Mouse (Mus musculus) kidney, adult 2 months (tissue): Measurements from ENCODE around the gene Rpia. TPM values are rescaled to one million over a fixed set of nuclear protein-coding genes. Genes with fewer than 3 reads are reported as not detected.
"Not testable (repeated sequence)": the region's sequence is repeated elsewhere in the genome, so short reads cannot be mapped to it uniquely, and the experiment has no call there.

Source experiments
- DNase-seq: peaks from one replicate; pipeline ENCODE4 v3.0.0; 2021
- H3K27ac ChIP-seq: fragments of 200-500 bp; 2 replicates; pipeline ENCODE4 v1.5.1; 2012; ENCODE audit warnings: low read depth, low read length, control low read depth, inconsistent platforms; ENCODE audit not compliant: insufficient read depth
- H3K27me3 ChIP-seq: fragments of 200-500 bp; replicated peaks from 2 replicates; pipeline ENCODE4 v1.6.1; 2012; ENCODE audit warnings: mild to moderate bottlenecking, moderate library complexity, low read length, inconsistent platforms; ENCODE audit not compliant: control insufficient read depth, insufficient read depth
- H3K36me3 ChIP-seq: fragments of 200-500 bp; 2 replicates; pipeline ENCODE4 v1.6.1; 2012; ENCODE audit warnings: mild to moderate bottlenecking, moderate library complexity, low read length, inconsistent platforms; ENCODE audit not compliant: control insufficient read depth, insufficient read depth
- H3K4me1 ChIP-seq: fragments of 200-500 bp; 2 replicates; pipeline ENCODE4 v1.6.1; 2011; ENCODE audit warnings: low read length; ENCODE audit not compliant: control insufficient read depth, insufficient read depth
- H3K4me3 ChIP-seq: fragments of 200-500 bp; 2 replicates; pipeline ENCODE4 v1.5.1; 2011; ENCODE audit warnings: mild to moderate bottlenecking, low read depth, low read length, control low read depth; ENCODE audit not compliant: insufficient read depth
- CTCF ChIP-seq: fragments of 200-500 bp; conservative IDR thresholded peaks from 2 replicates; pipeline ENCODE4 v1.5.1; 2011; ENCODE audit warnings: low read depth, mild to moderate bottlenecking, control low read depth, low read length, moderate library complexity, mixed read lengths; ENCODE audit not compliant: insufficient read depth, insufficient read length
- POLR2A ChIP-seq: fragments of 200-500 bp; IDR thresholded peaks from one replicate; pipeline ENCODE4 v1.6.1; 2011; ENCODE audit warnings: low read depth, low read length, control low read depth
- WGBS: fragments of 180-500 bp; shearing (Covaris S2); methylation state at CpG from one replicate; pipeline ENCODE4 v1.1.7; 2018; 5-methylcytosine and 5-hydroxymethylcytosine counted together
- polyA plus RNA-seq: library from polyadenylated mRNA; depleted of rRNA; stranded (reverse); fragments of >200 nt; gene quantifications from 2 replicates; pipeline ENCODE4 v1.2.3, GENCODE M21; 2012

The Rpia gene
- polyA plus RNA-seq, 1 experiment: 15.0 TPM

DNA sequence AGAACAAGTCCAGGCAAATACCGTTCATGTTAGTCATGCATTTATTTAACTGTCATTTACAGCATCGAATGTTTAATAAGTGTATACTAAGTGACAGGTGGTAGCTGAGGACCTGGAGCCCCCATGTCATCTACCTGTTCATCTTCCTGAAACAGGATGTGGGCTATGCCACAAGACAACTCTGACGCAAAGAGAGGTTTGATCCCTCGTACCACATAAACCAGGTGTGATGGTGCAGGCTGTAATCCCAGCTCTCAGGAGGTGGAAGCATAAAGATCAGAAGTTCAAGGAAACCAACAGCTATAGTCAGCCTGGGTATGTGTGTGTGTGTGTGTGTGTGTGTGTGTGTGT, 32.9 kb upstream of the Rpia start:
- 51% methylated on average over 4 of the region's 4 CpGs for WGBS
- TF ChIP-seq POLR2A (no peak), CTCF (no peak)
- no peaks in the 10 kb centered on the region for H3K36me3 ChIP-seq
- no peak for DNase-seq
- no peaks in the 10 kb centered on the region for H3K27me3 ChIP-seq
- H3K4me1 ChIP-seq: peaks cover 7% of the 10 kb centered on the region; the same call in 1 of the 2 replicates
- H3K27ac ChIP-seq: no peak overlapping the region; the same call in 1 of the 2 replicates
- no peak overlapping the region; the same call in 1 of the 2 replicates for H3K4me3 ChIP-seq

DNA sequence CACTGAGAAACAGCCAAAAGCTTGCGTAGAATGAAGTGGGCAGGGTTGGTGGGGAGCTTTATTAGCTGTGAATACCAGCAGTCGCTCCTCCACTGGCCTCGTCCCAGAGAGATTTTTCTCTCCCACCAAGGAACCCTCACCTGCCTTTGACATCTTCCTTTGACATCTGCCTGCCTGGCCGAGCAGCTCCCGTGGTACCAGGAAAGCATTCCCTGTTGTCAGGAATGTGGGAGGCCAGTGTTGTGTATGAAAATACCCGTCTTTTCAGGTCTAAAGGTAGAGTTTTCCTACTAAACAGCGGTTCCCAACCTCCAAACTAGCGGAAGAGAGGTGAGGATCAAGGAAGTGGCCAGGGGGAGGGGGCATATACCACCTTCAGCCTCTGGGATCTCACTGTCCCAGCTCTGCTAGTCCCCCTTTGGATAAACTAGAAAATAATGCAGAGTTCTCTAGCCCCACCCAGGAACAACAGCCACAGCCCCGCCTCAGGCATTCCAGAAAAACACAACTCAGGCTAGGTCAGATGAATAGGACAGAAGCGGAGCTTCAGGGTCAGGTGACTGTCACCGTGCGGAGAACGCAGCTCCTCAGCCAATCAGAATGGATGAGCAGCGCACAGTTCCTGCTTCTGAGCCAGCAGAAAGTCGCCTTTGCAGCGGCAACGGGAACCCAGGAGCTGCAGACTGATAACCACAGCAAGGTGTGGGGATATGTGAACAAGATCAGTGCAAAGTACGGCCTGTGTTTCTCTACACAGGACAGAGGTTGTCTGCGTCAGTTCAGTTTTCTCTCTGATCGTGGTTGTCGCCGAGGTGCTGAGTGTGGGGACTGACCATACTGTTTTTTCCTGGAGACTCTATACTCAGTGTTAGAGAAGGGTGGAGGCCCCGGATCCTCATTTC, 32.3 kb upstream of the Rpia start:
- Histone ChIP-seq H3K27ac (peak overlapping the region; percentile 45), H3K4me3 (peak overlapping the region; percentile 46), H3K4me1 (peaks cover 7% of the 10 kb centered on the region; the same call in 1 of the 2 replicates), H3K36me3 (no peaks in the 10 kb centered on the region), H3K27me3 (no peaks in the 10 kb centered on the region)
- 12% methylated on average over 23 of the region's 23 CpGs for WGBS
- peak; percentile 92 for DNase-seq
- TF ChIP-seq POLR2A (peak; percentile 33), CTCF (no peak)

DNA sequence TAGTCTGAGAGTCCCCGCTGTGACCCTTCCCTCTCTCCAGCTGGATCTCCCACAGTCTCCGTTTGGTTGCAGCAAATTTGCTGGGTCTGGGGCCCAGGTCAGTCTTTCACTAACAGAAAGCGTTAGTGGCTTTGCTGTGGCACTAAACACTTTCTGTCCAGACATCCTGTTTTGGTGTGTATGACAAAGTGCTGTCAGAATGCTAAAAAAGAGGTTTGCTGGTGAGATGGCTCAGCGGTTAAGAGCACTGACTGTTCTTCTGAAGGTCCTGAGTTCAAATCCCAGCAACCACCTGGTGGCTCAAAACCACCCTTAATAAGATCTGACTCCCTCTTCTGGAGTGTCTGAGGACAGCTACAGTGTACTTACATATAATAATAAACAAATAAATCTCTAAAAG, 31.2 kb upstream of the Rpia start:
- not testable (repeated sequence) for H3K36me3 ChIP-seq, DNase-seq, H3K4me1 ChIP-seq, H3K4me3 ChIP-seq, H3K27me3 ChIP-seq, H3K27ac ChIP-seq
- 87% methylated on average over 4 of the region's 4 CpGs for WGBS

DNA sequence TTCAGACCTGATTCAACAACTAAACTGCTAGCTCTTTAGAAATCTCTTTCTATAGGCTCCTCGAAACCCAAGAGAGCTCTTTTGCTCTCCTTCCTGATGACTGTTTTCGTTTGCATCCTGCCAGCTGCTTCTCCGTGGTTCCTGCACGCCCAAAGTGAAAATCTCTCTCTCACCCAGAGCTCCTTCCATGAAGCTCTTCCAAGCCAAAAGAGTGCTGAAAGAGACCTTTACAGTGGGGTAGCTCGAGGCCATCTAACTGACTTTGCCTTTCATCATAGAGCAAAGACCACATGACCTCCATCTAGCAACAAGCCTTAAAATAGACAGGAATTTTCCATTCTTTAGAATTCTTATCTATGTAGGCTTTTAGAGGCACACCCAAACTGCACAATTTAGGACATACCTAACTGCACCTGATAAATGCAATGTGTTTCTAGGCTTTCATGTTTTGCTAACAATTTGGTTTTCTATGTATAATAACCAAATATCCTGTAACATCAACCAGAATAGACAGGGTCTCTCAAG, 30.4 kb upstream of the Rpia start:
- Histone ChIP-seq H3K27me3 (no peaks in the 10 kb centered on the region), H3K4me1 (peaks cover 9% of the 10 kb centered on the region; the same call in 1 of the 2 replicates), H3K27ac (no peak overlapping the region), H3K36me3 (no peaks in the 10 kb centered on the region), H3K4me3 (no peak overlapping the region)
- WGBS: 59% methylated on average over 5 of the region's 5 CpGs
- no peak for DNase-seq
- TF ChIP-seq CTCF (no peak), POLR2A (no peak)

GRCm38 (mm10) chr6:70821566-70821965, 29.5 kb upstream of the Rpia start:
- TF ChIP-seq CTCF (no peak), POLR2A (no peak)
- no peak for DNase-seq
- Histone ChIP-seq H3K4me1 (peaks cover 9% of the 10 kb centered on the region; the same call in 1 of the 2 replicates), H3K4me3 (no peak overlapping the region), H3K27ac (no peak overlapping the region), H3K27me3 (no peaks in the 10 kb centered on the region), H3K36me3 (no peaks in the 10 kb centered on the region)
- WGBS: 70% methylated on average over 2 of the region's 2 CpGs

GRCm38 (mm10) chr6:70815471-70815870, 23.4 kb upstream of the Rpia start:
- no peak overlapping the region for H3K27ac ChIP-seq
- no peak for DNase-seq
- TF ChIP-seq CTCF: no peak
- no peak for TF ChIP-seq POLR2A

GRCm38 (mm10) chr6:70814629-70814950, 22.6 kb upstream of the Rpia start:
- peak; percentile 86 for DNase-seq
- Histone ChIP-seq H3K27me3 (no peaks in the 10 kb centered on the region), H3K4me3 (peak overlapping the region; percentile 12), H3K4me1 (peaks cover 13% of the 10 kb centered on the region), H3K27ac (peak overlapping the region; percentile 99), H3K36me3 (no peaks in the 10 kb centered on the region)
- 55% methylated on average over 4 of the region's 4 CpGs for WGBS
- no peak for TF ChIP-seq CTCF
- TF ChIP-seq POLR2A: no peak

More at GRCm38 (mm10) chr6:70815471-70815870, 23.4 kb upstream of the Rpia start:
- no peaks in the 10 kb centered on the region for H3K36me3 ChIP-seq
- H3K4me1 ChIP-seq: peaks cover 13% of the 10 kb centered on the region
- no peak overlapping the region for H3K4me3 ChIP-seq
- H3K27me3 ChIP-seq: no peaks in the 10 kb centered on the region
- WGBS: 85% methylated on average over 8 of the region's 8 CpGs
